Mouse (Mus musculus) gastrocnemius, adult 2 months (tissue): ENCODE data around the gene Olfr686. TPM values are rescaled to one million over a fixed set of nuclear protein-coding genes. Genes with fewer than 3 reads are reported as not detected.
A peak's percentile ranks its signal among the peaks of the same experiment; 100 is the strongest.

Experiments used
- DNase-seq: peaks from one replicate; pipeline ENCODE4 v3.0.0; 2022
- H3K27ac ChIP-seq: fragments of 200-600 bp; 2 replicates; pipeline ENCODE4 v1.8.1; 2022; ENCODE audit warnings: mild to moderate bottlenecking
- H3K4me3 ChIP-seq: fragments of 200-600 bp; 2 replicates; pipeline ENCODE4 v1.8.1; 2022; ENCODE audit warnings: mild to moderate bottlenecking, moderate library complexity
- CTCF ChIP-seq: fragments of 200-600 bp; IDR thresholded peaks from 2 replicates; pipeline ENCODE4 v1.8.1; 2022; ENCODE audit warnings: antibody characterized with exemption, mild to moderate bottlenecking, moderate library complexity
- intact Hi-C: fragments of 180-260 bp; cut with DNase I; formaldehyde crosslinking; loops from one replicate; pipeline ENCODE4 v1.15.1; 2025
- long read RNA-seq, 2 experiments: library from polyadenylated mRNA; stranded (forward); transcript quantifications; one replicate each; pipeline ENCODE4 v2.0.0; 2021
- total RNA-seq, 2 experiments: library from RNA; stranded (reverse); gene quantifications; 2 replicates each; pipeline ENCODE4 v1.2.3; 2021

Olfr686 gene
- not detected for total RNA-seq
- long read RNA-seq, experiment 1, result 0 reads
- long read RNA-seq, experiment 2, result 0 reads

GRCm38 (mm10) chr7:105207385-105207784 lies at the start of gene Olfr686:
TSS of gene Olfr686 (minus strand) at chr7:105207485.
- TF ChIP-seq CTCF, result no peak
- no peak for DNase-seq
- H3K27ac ChIP-seq, result no peak within 1 kb of the TSS
- H3K4me3 ChIP-seq, result no peak within 1 kb of the TSS
- intact Hi-C loops, result no loop called here

GRCm38 (mm10) chr7:105256656-105257055 lies 49.4 kb upstream of the Olfr686 start:
- TF ChIP-seq CTCF, result peak; percentile 50
- Histone ChIP-seq H3K4me3 (no peak overlapping the region), H3K27ac (no peak overlapping the region)
- intact Hi-C loops, result no loop called here
- peak; percentile 24 for DNase-seq

GRCm38 (mm10) chr7:105248197-105248596 lies 40.9 kb upstream of the Olfr686 start:
- no peak overlapping the region for H3K4me3 ChIP-seq
- peak overlapping the region; percentile 53; the same call in 1 of the 2 replicates for H3K27ac ChIP-seq
- intact Hi-C loops, result no loop called here
- no peak for DNase-seq
- peak; percentile 30; the same call in 1 of the 2 replicates for TF ChIP-seq CTCF

GRCm38 (mm10) chr7:105247671-105248070 lies 40.4 kb upstream of the Olfr686 start:
- no peak for DNase-seq
- H3K27ac ChIP-seq, result peak overlapping the region; percentile 53; the same call in 1 of the 2 replicates
- no peak overlapping the region for H3K4me3 ChIP-seq
- no peak for TF ChIP-seq CTCF
- intact Hi-C loops, result no loop called here

GRCm38 (mm10) chr7:105229386-105229785 lies 22.1 kb upstream of the Olfr686 start:
- TF ChIP-seq CTCF, result no peak
- Histone ChIP-seq H3K27ac (peak overlapping the region; percentile 64), H3K4me3 (no peak overlapping the region)
- intact Hi-C loops, result no loop called here
- DNase-seq, result no peak

GRCm38 (mm10) chr7:105228138-105228537 lies 20.9 kb upstream of the Olfr686 start:
- intact Hi-C loops, result no loop called here
- Histone ChIP-seq H3K4me3 (no peak overlapping the region), H3K27ac (peak overlapping the region; percentile 64)
- DNase-seq, result no peak
- TF ChIP-seq CTCF, result no peak

- intact Hi-C loops, result no loop called here
- no peak overlapping the region for H3K27ac ChIP-seq
- TF ChIP-seq CTCF, result no peak
- DNase-seq, result no peak
- H3K4me3 ChIP-seq, result no peak overlapping the region
These were observed 19.4 kb upstream of the Olfr686 start for GRCm38 (mm10) chr7:105226703-105227102.

- intact Hi-C loops, result no loop called here
- no peak overlapping the region for H3K4me3 ChIP-seq
- peak; percentile 4; the same call in 1 of the 2 replicates for TF ChIP-seq CTCF
- DNase-seq, result no peak
- H3K27ac ChIP-seq, result no peak overlapping the region
These were observed 18.8 kb upstream of the Olfr686 start for GRCm38 (mm10) chr7:105226072-105226471.

- no peak for TF ChIP-seq CTCF
- DNase-seq, result no peak
- intact Hi-C loops, result no loop called here
- Histone ChIP-seq H3K4me3 (no peak overlapping the region), H3K27ac (no peak overlapping the region)
These were observed 11.0 kb upstream of the Olfr686 start for GRCm38 (mm10) chr7:105218281-105218680.

- H3K4me3 ChIP-seq, result no peak overlapping the region
- intact Hi-C loops, result no loop called here
- DNase-seq, result no peak
- H3K27ac ChIP-seq, result no peak overlapping the region
- no peak for TF ChIP-seq CTCF
These were observed 7.5 kb upstream of the Olfr686 start for GRCm38 (mm10) chr7:105214761-105215160.

GRCm38 (mm10) chr7:105185912-105186311 lies 21.4 kb downstream of the Olfr686 start, which contains the start of gene Olfr685:
TSS of gene Olfr685 (minus strand) at chr7:105186012.
- Histone ChIP-seq H3K4me3 (no peak within 1 kb of the TSS), H3K27ac (no peak within 1 kb of the TSS)
- DNase-seq, result no peak
- intact Hi-C loops, result no loop called here
- no peak for TF ChIP-seq CTCF

GRCm38 (mm10) chr7:105170773-105171172 lies 36.5 kb downstream of the Olfr686 start:
- H3K27ac ChIP-seq, result no peak overlapping the region
- DNase-seq, result no peak
- no peak overlapping the region for H3K4me3 ChIP-seq
- intact Hi-C loops, result no loop called here
- TF ChIP-seq CTCF, result peak; percentile 52

- no peak within 1 kb of the TSS for H3K4me3 ChIP-seq
- no peak for DNase-seq
- intact Hi-C loops, result no loop called here
- no peak within 1 kb of the TSS for H3K27ac ChIP-seq
- TF ChIP-seq CTCF, result no peak
These were observed 43.7 kb downstream of the Olfr686 start, which contains the start of gene Olfr684 for GRCm38 (mm10) chr7:105163553-105163952. TSS of gene Olfr684 (minus strand) at chr7:105163653.

Other genes starting within 250 kb of the Olfr686 start
- not detected for gene Olfr670, start 244.9 kb downstream of the Olfr686 start, total RNA-seq
- gene Olfr671, start 228.4 kb downstream of the Olfr686 start, total RNA-seq, result not detected
- gene Olfr672, start 205.5 kb downstream of the Olfr686 start, total RNA-seq, result not detected
- gene Olfr675, start 179.0 kb downstream of the Olfr686 start, total RNA-seq, result not detected
- gene Olfr676, start 174.8 kb downstream of the Olfr686 start, total RNA-seq, result not detected
- not detected for gene Olfr677, start 156.1 kb downstream of the Olfr686 start, total RNA-seq
- gene Olfr678, start 143.0 kb downstream of the Olfr686 start, total RNA-seq, result not detected
- not detected for gene Olfr679, start 126.3 kb downstream of the Olfr686 start, total RNA-seq
- gene Olfr680-ps1, start 114.7 kb downstream of the Olfr686 start, total RNA-seq, result not detected
- gene Olfr681, start 90.6 kb downstream of the Olfr686 start, total RNA-seq, result not detected
- gene Olfr683, start 60.5 kb downstream of the Olfr686 start, total RNA-seq, result not detected
- not detected for gene Olfr684, start 43.8 kb downstream of the Olfr686 start, total RNA-seq
- gene Olfr685, start 21.5 kb downstream of the Olfr686 start, total RNA-seq, result not detected
- gene Olfr688, start 80.6 kb upstream of the Olfr686 start, total RNA-seq, result not detected
- gene Olfr689, start 103.7 kb upstream of the Olfr686 start, total RNA-seq, result not detected
- gene Olfr690, start 126.6 kb upstream of the Olfr686 start, total RNA-seq, result not detected
- gene Olfr691, start 134.8 kb upstream of the Olfr686 start, total RNA-seq, result not detected
- not detected for gene Olfr692, start 160.7 kb upstream of the Olfr686 start, total RNA-seq
- gene Gm5901, start 167.6 kb upstream of the Olfr686 start, total RNA-seq, result not detected
- gene Fam160a2, start 192.6 kb upstream of the Olfr686 start, total RNA-seq, result 10 to 100 TPM in 1 of 2 experiments, 1 to 10 TPM in 1; 9.8 to 10.8 TPM
- gene Cnga4, start 197.1 kb upstream of the Olfr686 start, total RNA-seq, result not detected
- gene Cckbr, start 218.2 kb upstream of the Olfr686 start, total RNA-seq, result not detected